Mouse (Mus musculus) lung, adult 2 months (tissue): ENCODE measurements around the gene Hist3h2ba.

Source experiments
- CTCF ChIP-seq: fragments of 200-500 bp; IDR thresholded peaks from 2 replicates; pipeline ENCODE4 v1.5.1; 2011; ENCODE audit warnings: mild to moderate bottlenecking, low read length, control low read depth; ENCODE audit not compliant: insufficient read depth
- POLR2A ChIP-seq: fragments of 200-500 bp; IDR thresholded peaks from 2 replicates; pipeline ENCODE4 v1.6.1; 2011; ENCODE audit warnings: low read depth, mild to moderate bottlenecking, control low read depth, low read length, borderline replicate concordance; ENCODE audit errors: extremely low read depth

DNA sequence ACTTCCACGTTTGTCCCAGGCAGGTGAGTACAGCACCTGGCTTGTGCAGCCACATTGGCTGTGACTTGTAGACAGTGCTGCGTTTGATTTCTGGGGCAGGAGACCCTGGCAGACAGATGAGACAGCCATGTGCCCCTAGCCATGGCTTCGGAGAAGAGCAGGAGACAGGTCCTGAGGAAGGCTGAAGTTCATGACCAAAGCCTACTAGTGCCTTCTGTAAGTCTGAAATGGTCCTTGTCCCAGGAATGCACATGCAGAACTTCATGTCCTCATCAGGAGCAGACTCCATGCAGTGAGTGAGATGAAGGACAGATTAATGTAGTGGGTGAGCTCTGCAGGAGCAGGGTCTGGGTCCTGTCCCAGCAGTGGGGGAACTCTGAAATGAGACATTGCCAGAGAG is 43.2 kb downstream of the Hist3h2ba start:
- TF ChIP-seq CTCF (no peak), POLR2A (no peak)
